Mouse (Mus musculus) heart, postnatal 0 days (tissue): ENCODE measurements at regions not wholly inside any gene's neighbourhood (a gene's known extent, or its start where the extent isn't known, plus 50 kb on each side); places are given as distances from the start of the nearest gene placed in this dataset.

Experiments
- ATAC-seq: fragments of 200-750 bp; cut with Nextera tagmentation; 2 replicates; pipeline ENCODE4 v1.8.0; 2017; ENCODE audit warnings: low read depth, moderate number of reproducible peaks, moderate library complexity; ENCODE audit not compliant: insufficient read depth
- DNase-seq: peaks from one replicate; pipeline ENCODE4 v3.0.0-alpha.2; 2016; ENCODE audit warnings: low spot score
- H3K27ac ChIP-seq: fragments of 300-500 bp; sonication (generic); 2 replicates; pipeline ENCODE4 v1.5.1; 2014; ENCODE audit warnings: low read depth, mild to moderate bottlenecking
- H3K27me3 ChIP-seq: fragments of 300-500 bp; sonication (generic); 2 replicates; pipeline ENCODE4 v1.6.1; 2014; ENCODE audit warnings: low read length, mixed read lengths; ENCODE audit not compliant: control insufficient read depth, insufficient read depth
- H3K36me3 ChIP-seq: fragments of 300-500 bp; sonication (generic); replicated peaks from 2 replicates; pipeline ENCODE4 v1.6.1; 2014; ENCODE audit warnings: low read length, mixed read lengths; ENCODE audit not compliant: control insufficient read depth, insufficient read depth
- H3K4me1 ChIP-seq: fragments of 300-500 bp; sonication (generic); 2 replicates; pipeline ENCODE4 v1.6.1; 2014; ENCODE audit warnings: antibody characterized with exemption; ENCODE audit not compliant: control insufficient read depth, insufficient read depth
- H3K4me2 ChIP-seq: fragments of 300-500 bp; sonication (generic); 2 replicates; pipeline ENCODE4 v1.6.1; 2014; ENCODE audit warnings: low read depth, mild to moderate bottlenecking, low read length, moderate library complexity
- H3K4me3 ChIP-seq: fragments of 300-500 bp; sonication (generic); 2 replicates; pipeline ENCODE4 v1.5.1; 2014; ENCODE audit warnings: low read depth, low read length
- H3K9ac ChIP-seq: fragments of 300-500 bp; sonication (generic); replicated peaks from 2 replicates; pipeline ENCODE4 v1.6.1; 2014; ENCODE audit warnings: low read depth, low read length, mixed read lengths
- H3K9me3 ChIP-seq: fragments of 300-500 bp; sonication (generic); replicated peaks from 2 replicates; pipeline ENCODE4 v1.6.1; 2016; ENCODE audit warnings: low read length; ENCODE audit not compliant: control insufficient read depth
- CTCF ChIP-seq: IDR thresholded peaks from 2 replicates; pipeline ENCODE4 v1.5.1; 2016; ENCODE audit warnings: antibody characterized with exemption, control low read depth, low read depth
- EP300 ChIP-seq: IDR thresholded peaks from 2 replicates; pipeline ENCODE4 v1.6.1; 2016; ENCODE audit warnings: antibody characterized with exemption, low read depth
- WGBS: fragments of 180-500 bp; shearing (Covaris S2); extraction: QIAGEN DNeasy Blood & Tissue Kit; methylation state at CpG from one replicate; pipeline ENCODE4 v1.1.7; 2014; 5-methylcytosine and 5-hydroxymethylcytosine counted together

GRCm38 (mm10) chr9:56547291-56547977, 129.0 kb downstream of the Hmg20a start:
- no peaks in the 10 kb centered on the region for H3K36me3 ChIP-seq
- no peaks in the 10 kb centered on the region for H3K27me3 ChIP-seq
- peak overlapping the region; percentile 67 for H3K27ac ChIP-seq
- H3K4me1 ChIP-seq, result peaks cover 6% of the 10 kb centered on the region
- no peak overlapping the region for H3K4me2 ChIP-seq
- no peak overlapping the region for H3K9ac ChIP-seq
- H3K9me3 ChIP-seq, result no peaks in the 10 kb centered on the region
- WGBS, result 70% methylated on average over 9 of the region's 9 CpGs
- ATAC-seq (no peak), DNase-seq (no peak)
- no peak overlapping the region for H3K4me3 ChIP-seq
- no peak for TF ChIP-seq CTCF

GRCm38 (mm10) chr9:56549774-56550173, 131.4 kb downstream of the Hmg20a start:
- Histone ChIP-seq H3K4me2 (no peak overlapping the region), H3K4me3 (no peak overlapping the region), H3K36me3 (no peaks in the 10 kb centered on the region), H3K9me3 (no peaks in the 10 kb centered on the region), H3K9ac (no peak overlapping the region), H3K4me1 (peaks cover 6% of the 10 kb centered on the region), H3K27ac (no peak overlapping the region), H3K27me3 (no peaks in the 10 kb centered on the region)
- TF ChIP-seq EP300, result no peak
- TF ChIP-seq CTCF, result no peak
- 38% methylated on average over 8 of the region's 8 CpGs for WGBS
- no peak for DNase-seq
- ATAC-seq, result no peak

GRCm38 (mm10) chr9:56550178-56550577, 131.8 kb downstream of the Hmg20a start:
- no peaks in the 10 kb centered on the region for H3K36me3 ChIP-seq

GRCm38 (mm10) chr9:56551376-56552186, 133.2 kb downstream of the Hmg20a start:
- Histone ChIP-seq H3K4me1 (no peaks in the 10 kb centered on the region), H3K9me3 (no peaks in the 10 kb centered on the region), H3K9ac (no peak overlapping the region), H3K4me3 (no peak overlapping the region), H3K4me2 (no peak overlapping the region), H3K36me3 (no peaks in the 10 kb centered on the region), H3K27ac (no peak overlapping the region), H3K27me3 (no peaks in the 10 kb centered on the region)
- WGBS, result 54% methylated on average over 11 of the region's 11 CpGs
- DNase-seq (no peak), ATAC-seq (no peak)
- TF ChIP-seq EP300 (no peak), CTCF (no peak)

More at GRCm38 (mm10) chr9:56550178-56550577, 131.8 kb downstream of the Hmg20a start:
- TF ChIP-seq CTCF, result no peak
- TF ChIP-seq EP300, result no peak
- Histone ChIP-seq H3K9me3 (no peaks in the 10 kb centered on the region), H3K9ac (no peak overlapping the region), H3K4me1 (peaks cover 3% of the 10 kb centered on the region), H3K27me3 (no peaks in the 10 kb centered on the region), H3K27ac (no peak overlapping the region), H3K4me3 (no peak overlapping the region), H3K4me2 (no peak overlapping the region)
- no peak for ATAC-seq
- DNase-seq, result no peak
- 67% methylated on average over 4 of the region's 4 CpGs for WGBS

GRCm38 (mm10) chr9:56552187-56552686, 133.8 kb downstream of the Hmg20a start:
- TF ChIP-seq CTCF, result no peak
- TF ChIP-seq EP300, result no peak
- no peaks in the 10 kb centered on the region for H3K9me3 ChIP-seq
- no peak for DNase-seq
- peak overlapping the region; percentile 61 for H3K27ac ChIP-seq
- H3K36me3 ChIP-seq, result no peaks in the 10 kb centered on the region
- no peak overlapping the region for H3K4me3 ChIP-seq
- H3K27me3 ChIP-seq, result no peaks in the 10 kb centered on the region
- no peak overlapping the region for H3K4me2 ChIP-seq
- peak; percentile 29 for ATAC-seq
- 49% methylated on average over 6 of the region's 6 CpGs for WGBS
- no peak overlapping the region for H3K9ac ChIP-seq
- H3K4me1 ChIP-seq, result no peaks in the 10 kb centered on the region
